Mouse (Mus musculus): ENCODE measurements at regions not wholly inside any gene's neighbourhood (a gene's known extent, or its start where the extent isn't known, plus 50 kb on each side); places are given as distances from the start of the nearest gene placed in this dataset.

DNA sequence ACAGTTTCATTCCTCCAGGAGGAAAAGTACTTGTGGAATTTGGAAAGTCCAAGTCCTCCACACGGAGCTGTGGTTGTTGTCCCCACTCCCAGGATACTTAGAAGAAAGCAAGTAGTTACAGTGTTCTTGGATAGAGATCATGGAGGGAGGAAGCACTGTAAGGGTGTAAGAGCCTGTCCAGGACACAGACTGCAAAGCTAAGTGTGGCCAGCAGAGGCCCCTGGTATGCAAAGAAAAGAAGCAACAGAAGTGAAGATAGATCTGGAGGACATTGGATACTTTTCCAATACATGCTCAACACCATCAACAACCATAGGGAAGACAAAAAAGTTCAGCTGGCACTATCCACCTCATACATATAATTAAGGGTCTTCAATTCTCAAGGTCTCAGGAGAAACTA, 197.4 kb downstream of the Meis1 start:
- no peak overlapping the region for H3K4me3 ChIP-seq (ENCODE audit: low read depth, low read length)
- H3K27me3 ChIP-seq (ENCODE audit: control insufficient read depth, insufficient read depth, low read length) = no peaks in the 10 kb centered on the region
- H3K4me1 ChIP-seq (ENCODE audit: control insufficient read depth, insufficient read depth, low read length) = no peaks in the 10 kb centered on the region
- no peaks in the 10 kb centered on the region for H3K36me3 ChIP-seq (replicated peaks; ENCODE audit: control insufficient read depth, insufficient read depth, low read depth, low read length)
- no peak overlapping the region for H3K27ac ChIP-seq (replicated peaks; ENCODE audit: low read depth, low read length)
- DNase-seq (ENCODE audit: low spot score) (no peak), ATAC-seq (replicated peaks; ENCODE audit: insufficient number of reproducible peaks, low FRiP score, low TSS enrichment, low read depth) (no peak)
- H3K9me3 ChIP-seq (replicated peaks; ENCODE audit: control insufficient read depth, low read length) = no peaks in the 10 kb centered on the region
- H3K4me2 ChIP-seq (ENCODE audit: low read depth, low read length) = no peak overlapping the region
- 45% methylated on average over 1 of the region's 1 CpGs for WGBS
- no peak overlapping the region for H3K9ac ChIP-seq (replicated peaks; ENCODE audit: low read length)

DNA sequence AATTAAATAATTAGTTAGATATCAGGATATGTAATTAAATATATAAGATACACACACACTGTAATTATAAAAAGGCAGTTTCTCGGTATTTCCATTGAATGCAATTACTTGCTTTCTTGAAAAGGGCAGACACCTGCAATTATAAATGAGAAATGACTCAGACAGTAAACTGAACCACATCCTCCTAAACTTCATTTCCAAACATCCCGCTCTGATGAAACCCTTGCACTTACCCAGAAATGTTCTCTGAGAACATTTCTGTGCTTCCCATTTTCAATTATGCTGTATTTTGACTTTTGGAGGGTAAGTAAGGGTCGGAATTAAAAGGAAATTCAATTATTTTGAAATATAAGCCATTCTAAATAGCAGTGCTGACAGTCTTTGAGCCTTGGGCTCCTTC, 204.7 kb downstream of the Meis1 start:
- Histone ChIP-seq H3K27ac (replicated peaks; ENCODE audit: low read depth, low read length) (no peak overlapping the region), H3K36me3 (replicated peaks; ENCODE audit: control insufficient read depth, insufficient read depth, low read depth, low read length) (no peaks in the 10 kb centered on the region), H3K27me3 (ENCODE audit: control insufficient read depth, insufficient read depth, low read length) (no peaks in the 10 kb centered on the region), H3K4me3 (ENCODE audit: low read depth, low read length) (no peak overlapping the region), H3K4me1 (ENCODE audit: control insufficient read depth, insufficient read depth, low read length) (no peaks in the 10 kb centered on the region), H3K9me3 (replicated peaks; ENCODE audit: control insufficient read depth, low read length) (no peaks in the 10 kb centered on the region), H3K9ac (replicated peaks; ENCODE audit: low read length) (no peak overlapping the region), H3K4me2 (ENCODE audit: low read depth, low read length) (no peak overlapping the region)
- WGBS = 79% methylated on average over 3 of the region's 3 CpGs
- DNase-seq (ENCODE audit: low spot score) = no peak
- ATAC-seq (replicated peaks; ENCODE audit: insufficient number of reproducible peaks, low FRiP score, low TSS enrichment, low read depth) = no peak

DNA sequence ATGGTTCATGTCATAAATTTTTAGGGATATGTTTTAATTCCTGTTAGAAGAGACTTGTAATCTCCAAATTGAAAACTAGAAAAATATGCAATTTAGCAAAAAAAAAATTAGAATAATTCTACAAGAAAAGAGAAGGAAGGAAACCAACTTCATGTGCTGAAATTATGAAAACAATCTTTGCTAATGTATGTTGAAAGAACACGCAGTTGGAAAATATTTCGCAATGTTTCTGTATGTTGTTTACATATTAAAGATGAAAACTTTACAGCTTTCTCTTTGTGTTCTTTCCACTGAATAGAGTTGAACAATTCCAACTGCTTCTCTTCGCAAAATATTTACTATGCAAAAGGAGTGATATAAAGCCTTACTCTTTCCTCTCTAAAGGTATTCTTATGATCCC, 251.3 kb downstream of the Meis1 start:
- H3K9ac ChIP-seq (replicated peaks; ENCODE audit: low read length) = no peak overlapping the region
- H3K27ac ChIP-seq (replicated peaks; ENCODE audit: low read depth, low read length) = no peak overlapping the region
- no peaks in the 10 kb centered on the region for H3K4me1 ChIP-seq (ENCODE audit: control insufficient read depth, insufficient read depth, low read length)
- DNase-seq (ENCODE audit: low spot score) (no peak), ATAC-seq (replicated peaks; ENCODE audit: insufficient number of reproducible peaks, low FRiP score, low TSS enrichment, low read depth) (no peak)
- no peaks in the 10 kb centered on the region for H3K9me3 ChIP-seq (replicated peaks; ENCODE audit: control insufficient read depth, low read length)
- no peak overlapping the region for H3K4me3 ChIP-seq (ENCODE audit: low read depth, low read length)
- H3K36me3 ChIP-seq (replicated peaks; ENCODE audit: control insufficient read depth, insufficient read depth, low read depth, low read length) = no peaks in the 10 kb centered on the region
- H3K4me2 ChIP-seq (ENCODE audit: low read depth, low read length) = no peak overlapping the region
- WGBS = 95% methylated on average over 3 of the region's 3 CpGs
- no peaks in the 10 kb centered on the region for H3K27me3 ChIP-seq (ENCODE audit: control insufficient read depth, insufficient read depth, low read length)

DNA sequence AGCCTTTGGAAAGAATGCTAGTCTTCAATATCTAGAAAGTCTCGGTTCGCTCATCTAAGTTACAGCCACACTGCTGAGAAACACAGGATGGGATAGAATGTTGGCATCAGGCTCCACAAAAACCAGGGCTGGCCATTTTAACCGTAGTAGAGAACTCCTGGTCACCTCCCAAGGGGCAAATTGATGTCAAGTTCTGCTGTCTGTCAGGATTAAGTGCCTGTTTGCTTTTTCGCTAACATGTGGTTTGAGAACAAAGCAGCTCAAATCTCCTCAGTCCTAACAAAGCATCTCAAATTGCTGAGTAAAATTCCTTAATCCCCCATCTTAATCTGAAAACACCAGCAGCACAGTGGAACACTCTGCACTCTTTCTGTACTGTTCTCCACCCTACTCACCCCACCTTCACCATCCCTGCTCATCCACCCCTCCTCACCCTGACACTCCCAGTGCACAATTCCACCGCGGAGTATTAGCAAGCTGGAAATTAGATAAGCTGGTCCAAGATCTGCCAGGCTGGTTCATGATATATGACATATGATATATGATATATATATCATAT, 252.2 kb downstream of the Meis1 start:
- no peak overlapping the region for H3K9ac ChIP-seq (replicated peaks; ENCODE audit: low read length)
- peak; percentile 27 for DNase-seq (ENCODE audit: low spot score)
- 54% methylated on average over 6 of the region's 6 CpGs for WGBS
- no peaks in the 10 kb centered on the region for H3K36me3 ChIP-seq (replicated peaks; ENCODE audit: control insufficient read depth, insufficient read depth, low read depth, low read length)
- no peak overlapping the region for H3K27ac ChIP-seq (replicated peaks; ENCODE audit: low read depth, low read length)
- no peaks in the 10 kb centered on the region for H3K9me3 ChIP-seq (replicated peaks; ENCODE audit: control insufficient read depth, low read length)
- H3K27me3 ChIP-seq (ENCODE audit: control insufficient read depth, insufficient read depth, low read length) = no peaks in the 10 kb centered on the region
- no peaks in the 10 kb centered on the region for H3K4me1 ChIP-seq (ENCODE audit: control insufficient read depth, insufficient read depth, low read length)
- 0 out of 2 replicates have a peak, but pooled peaks have one; percentile 59 for ATAC-seq (replicated peaks; ENCODE audit: insufficient number of reproducible peaks, low FRiP score, low TSS enrichment, low read depth)
- H3K4me2 ChIP-seq (ENCODE audit: low read depth, low read length) = no peak overlapping the region
- no peak overlapping the region for H3K4me3 ChIP-seq (ENCODE audit: low read depth, low read length)

DNA sequence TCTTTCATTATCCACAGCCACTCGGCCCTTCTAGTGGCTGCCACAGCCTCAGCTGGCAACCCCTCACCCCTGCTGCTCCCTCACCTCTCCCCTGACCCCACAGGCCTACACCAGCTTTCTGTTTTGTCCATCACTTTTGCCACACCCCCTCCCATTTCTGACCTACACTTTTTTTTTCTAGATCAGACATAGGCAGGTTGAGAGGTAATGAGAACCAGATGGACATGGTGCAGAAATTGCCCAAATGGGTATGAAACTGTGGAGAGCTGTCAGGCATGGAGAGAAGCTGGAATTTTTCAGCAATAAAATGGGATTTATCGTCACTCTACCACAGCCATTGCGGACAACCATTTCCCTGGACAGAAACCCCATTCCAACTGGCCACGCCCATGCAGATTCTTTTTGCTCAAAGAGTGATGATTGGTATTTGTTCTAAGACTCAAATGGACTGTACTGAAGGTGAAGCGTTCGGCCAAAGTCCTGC, 260.2 kb downstream of the Meis1 start:
- Histone ChIP-seq H3K9me3 (replicated peaks; ENCODE audit: control insufficient read depth, low read length) (no peaks in the 10 kb centered on the region), H3K4me1 (ENCODE audit: control insufficient read depth, insufficient read depth, low read length) (peaks cover 4% of the 10 kb centered on the region; the same call in 1 of the 2 replicates), H3K27me3 (ENCODE audit: control insufficient read depth, insufficient read depth, low read length) (no peaks in the 10 kb centered on the region), H3K9ac (replicated peaks; ENCODE audit: low read length) (no peak overlapping the region), H3K4me3 (ENCODE audit: low read depth, low read length) (no peak overlapping the region), H3K27ac (replicated peaks; ENCODE audit: low read depth, low read length) (no peak overlapping the region), H3K4me2 (ENCODE audit: low read depth, low read length) (no peak overlapping the region), H3K36me3 (replicated peaks; ENCODE audit: control insufficient read depth, insufficient read depth, low read depth, low read length) (no peaks in the 10 kb centered on the region)
- 33% methylated on average over 6 of the region's 6 CpGs for WGBS
- ATAC-seq (replicated peaks; ENCODE audit: insufficient number of reproducible peaks, low FRiP score, low TSS enrichment, low read depth) (peak; percentile 39; the same call in 1 of the 2 replicates), DNase-seq (ENCODE audit: low spot score) (peak; percentile 64)

DNA sequence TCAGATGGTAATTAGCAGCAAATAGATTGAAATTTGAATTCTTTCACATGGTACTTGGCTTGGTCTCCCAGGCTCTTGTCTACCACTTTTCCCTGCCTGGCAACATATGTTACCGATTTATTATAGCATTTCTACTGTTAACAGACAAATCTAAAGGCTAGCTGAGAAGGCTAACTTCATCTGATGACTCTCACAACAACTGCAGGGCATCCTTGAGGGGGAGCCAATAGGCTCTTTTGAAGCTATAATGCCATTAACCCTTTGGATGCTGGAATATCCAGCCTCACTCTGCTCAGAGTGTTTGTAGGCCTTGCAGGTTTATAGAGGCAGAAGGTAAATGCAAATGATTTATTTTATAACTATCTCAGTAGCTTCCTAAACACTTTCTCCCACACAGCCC, 262.2 kb downstream of the Meis1 start:
- Histone ChIP-seq H3K27me3 (ENCODE audit: control insufficient read depth, insufficient read depth, low read length) (no peaks in the 10 kb centered on the region), H3K9me3 (replicated peaks; ENCODE audit: control insufficient read depth, low read length) (no peaks in the 10 kb centered on the region), H3K4me2 (ENCODE audit: low read depth, low read length) (no peak overlapping the region), H3K4me3 (ENCODE audit: low read depth, low read length) (no peak overlapping the region), H3K36me3 (replicated peaks; ENCODE audit: control insufficient read depth, insufficient read depth, low read depth, low read length) (no peaks in the 10 kb centered on the region), H3K4me1 (ENCODE audit: control insufficient read depth, insufficient read depth, low read length) (peaks cover 4% of the 10 kb centered on the region), H3K9ac (replicated peaks; ENCODE audit: low read length) (no peak overlapping the region), H3K27ac (replicated peaks; ENCODE audit: low read depth, low read length) (no peak overlapping the region)
- 14% methylated on average over 1 of the region's 1 CpGs for WGBS
- ATAC-seq (replicated peaks; ENCODE audit: insufficient number of reproducible peaks, low FRiP score, low TSS enrichment, low read depth) (no peak), DNase-seq (ENCODE audit: low spot score) (peak; percentile 71)

DNA sequence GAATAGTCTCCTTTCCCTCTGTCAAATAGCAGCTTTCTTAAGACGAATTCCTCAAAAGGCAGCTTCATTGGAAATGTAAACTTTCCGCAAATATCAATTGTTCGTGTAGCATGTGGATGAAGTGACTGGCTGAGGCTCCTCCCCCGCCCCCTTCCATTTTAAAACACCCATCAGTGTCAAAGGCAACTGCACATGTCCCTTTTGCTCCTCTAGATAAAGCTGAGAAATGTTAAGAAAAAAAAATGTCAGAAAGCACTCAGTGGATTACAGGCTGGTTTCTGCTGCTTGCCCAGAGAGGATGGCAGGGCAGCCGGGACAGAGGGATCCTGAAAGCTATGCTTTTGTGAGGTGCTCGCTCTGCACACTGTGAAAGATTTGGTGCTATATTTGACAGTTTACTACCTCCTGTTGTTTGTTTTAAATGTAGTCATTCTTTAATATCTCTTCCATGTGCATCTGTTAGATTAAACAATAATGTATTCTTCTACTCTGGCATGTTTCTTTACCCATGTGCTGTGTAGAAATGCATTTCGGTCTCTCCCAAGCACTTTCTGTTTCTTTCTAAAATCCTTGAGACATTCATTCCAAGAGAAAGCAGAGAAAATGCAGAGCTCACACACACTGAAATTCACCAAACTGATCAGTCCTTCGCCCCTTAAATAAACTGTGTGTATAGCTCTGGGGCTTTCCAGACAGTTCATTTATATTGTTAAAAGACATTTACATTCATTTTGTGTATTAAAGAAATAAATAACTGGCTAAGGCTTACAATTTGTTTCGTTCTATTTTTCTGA, 263.9 kb downstream of the Meis1 start:
- Histone ChIP-seq H3K27ac (replicated peaks; ENCODE audit: low read depth, low read length) (no peak overlapping the region), H3K9ac (replicated peaks; ENCODE audit: low read length) (no peak overlapping the region), H3K4me1 (ENCODE audit: control insufficient read depth, insufficient read depth, low read length) (peaks cover 4% of the 10 kb centered on the region), H3K4me2 (ENCODE audit: low read depth, low read length) (no peak overlapping the region), H3K4me3 (ENCODE audit: low read depth, low read length) (no peak overlapping the region), H3K9me3 (replicated peaks; ENCODE audit: control insufficient read depth, low read length) (no peaks in the 10 kb centered on the region), H3K36me3 (replicated peaks; ENCODE audit: control insufficient read depth, insufficient read depth, low read depth, low read length) (no peaks in the 10 kb centered on the region), H3K27me3 (ENCODE audit: control insufficient read depth, insufficient read depth, low read length) (no peaks in the 10 kb centered on the region)
- WGBS = 43% methylated on average over 9 of the region's 9 CpGs
- DNase-seq (ENCODE audit: low spot score) (no peak), ATAC-seq (replicated peaks; ENCODE audit: insufficient number of reproducible peaks, low FRiP score, low TSS enrichment, low read depth) (no peak)

DNA sequence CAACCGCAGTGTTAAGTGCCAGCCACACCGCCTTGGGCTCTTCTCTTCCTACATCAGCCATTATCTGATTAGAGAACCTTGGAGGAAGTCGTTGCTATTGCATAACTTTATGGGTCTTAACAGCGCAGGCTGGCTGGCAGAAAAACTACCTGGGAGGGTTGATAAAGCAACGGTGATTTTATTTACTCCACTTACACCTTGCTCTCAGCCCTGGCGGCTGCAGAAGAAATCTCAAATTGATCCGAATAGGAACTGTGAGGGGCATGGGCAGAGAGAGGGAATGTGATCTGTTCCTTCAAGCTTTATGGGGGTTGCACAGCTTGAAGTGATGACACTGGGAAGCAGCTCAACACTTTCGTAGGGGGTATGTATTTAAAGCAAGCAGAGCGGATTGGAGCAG, 264.9 kb downstream of the Meis1 start:
- no peaks in the 10 kb centered on the region for H3K9me3 ChIP-seq (replicated peaks; ENCODE audit: control insufficient read depth, low read length)
- no peak overlapping the region for H3K4me3 ChIP-seq (ENCODE audit: low read depth, low read length)
- WGBS = 37% methylated on average over 9 of the region's 9 CpGs
- no peak overlapping the region for H3K27ac ChIP-seq (replicated peaks; ENCODE audit: low read depth, low read length)
- H3K36me3 ChIP-seq (replicated peaks; ENCODE audit: control insufficient read depth, insufficient read depth, low read depth, low read length) = no peaks in the 10 kb centered on the region
- H3K9ac ChIP-seq (replicated peaks; ENCODE audit: low read length) = no peak overlapping the region
- no peak overlapping the region for H3K4me2 ChIP-seq (ENCODE audit: low read depth, low read length)
- H3K27me3 ChIP-seq (ENCODE audit: control insufficient read depth, insufficient read depth, low read length) = no peaks in the 10 kb centered on the region
- DNase-seq (ENCODE audit: low spot score) (no peak), ATAC-seq (replicated peaks; ENCODE audit: insufficient number of reproducible peaks, low FRiP score, low TSS enrichment, low read depth) (no peak)
- H3K4me1 ChIP-seq (ENCODE audit: control insufficient read depth, insufficient read depth, low read length) = peaks cover 7% of the 10 kb centered on the region

Data from embryonic facial prominence, embryonic 11.5 days (tissue).